Mouse (Mus musculus) bone marrow macrophage, adult 2 months (primary cell): ENCODE measurements around the gene Acot3.

ENCODE experiments used
- CTCF ChIP-seq: IDR thresholded peaks from 2 replicates; pipeline ENCODE4 v1.5.1; 2012; ENCODE audit warnings: low read depth, mild to moderate bottlenecking, low read length, moderate library complexity
- POLR2A ChIP-seq: IDR thresholded peaks from 2 replicates; pipeline ENCODE4 v1.6.1; 2012; ENCODE audit warnings: mild to moderate bottlenecking, low read depth, low read length, borderline replicate concordance

DNA sequence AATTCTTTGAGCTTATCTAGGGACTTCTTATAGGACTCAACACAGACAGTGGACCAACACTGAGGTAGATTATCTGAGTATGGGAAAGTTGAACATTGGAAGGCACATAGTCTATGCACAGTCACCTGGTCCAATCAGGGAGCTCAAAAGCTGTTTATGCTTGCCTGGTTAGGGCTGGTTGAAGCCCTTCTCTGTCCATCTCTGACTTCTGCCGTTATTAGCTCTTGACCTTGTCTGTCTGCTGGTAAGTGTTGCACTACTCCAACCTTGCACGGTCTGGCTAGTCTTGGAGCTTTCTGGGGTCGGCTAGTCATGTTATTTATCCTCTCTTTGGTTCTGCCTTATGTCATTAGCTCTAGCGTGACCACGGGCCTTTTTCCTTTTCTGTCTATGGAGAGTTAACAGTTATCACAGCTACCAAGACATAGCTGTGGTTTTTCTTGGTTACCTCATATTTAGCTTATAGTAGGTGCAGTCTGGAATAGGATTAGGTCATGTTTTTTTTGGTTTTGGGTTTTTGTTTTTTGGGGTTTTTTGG, at the start of gene Acot3:
- TF ChIP-seq POLR2A (no peak), CTCF (no peak)
